Mouse (Mus musculus): Measurements from ENCODE around the gene Stau1.

Gene Stau1

DNA sequence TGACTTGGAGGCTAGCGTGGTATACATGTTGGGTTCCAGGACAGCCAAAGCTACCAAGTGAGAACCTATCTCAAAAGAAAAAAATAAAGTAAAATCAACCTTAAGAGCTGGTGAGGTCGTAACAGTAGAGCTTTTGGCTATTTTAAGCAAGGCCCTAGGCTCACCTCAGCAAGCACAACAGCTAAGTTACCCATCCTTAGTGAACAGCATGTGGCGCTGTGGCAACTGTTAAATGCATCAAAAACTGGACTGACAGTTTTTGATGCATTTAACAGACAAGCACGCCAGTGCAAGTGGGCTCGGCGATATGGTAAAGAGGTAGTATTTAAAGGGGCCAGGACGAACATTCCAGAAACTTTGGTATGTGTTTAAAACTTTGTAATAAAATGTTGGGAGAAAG is 5.2 kb downstream of the Stau1 start:
- no peak for DNase-seq (ENCODE audit: low read depth, low spot score)

DNA sequence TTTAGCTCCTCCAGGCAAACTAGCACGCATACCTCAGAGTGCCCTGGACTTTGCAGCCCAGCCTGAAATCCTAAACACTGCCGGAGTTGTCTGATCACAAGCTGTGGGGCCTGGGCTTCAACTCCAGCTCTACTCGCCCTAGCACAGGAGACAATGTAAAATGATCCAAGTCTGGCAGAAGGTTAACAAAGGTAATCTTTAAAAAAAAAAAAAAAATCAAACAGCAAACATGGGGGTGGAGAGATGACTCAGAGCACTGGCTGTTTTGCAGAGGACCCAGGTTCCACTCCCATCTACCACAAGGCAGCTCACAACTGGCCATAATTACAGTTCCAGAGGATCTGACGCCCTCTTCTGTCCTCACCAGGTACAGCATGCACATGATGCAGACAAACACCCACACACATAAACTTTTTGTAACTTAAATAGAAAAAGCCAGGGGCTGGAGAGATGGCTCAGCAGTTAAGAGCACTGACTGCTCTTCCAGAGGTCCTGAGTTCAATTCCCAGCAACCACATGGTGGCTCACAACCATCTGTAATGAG is 12.7 kb downstream of the Stau1 start:
- no peak for DNase-seq (ENCODE audit: low read depth, low spot score)

DNA sequence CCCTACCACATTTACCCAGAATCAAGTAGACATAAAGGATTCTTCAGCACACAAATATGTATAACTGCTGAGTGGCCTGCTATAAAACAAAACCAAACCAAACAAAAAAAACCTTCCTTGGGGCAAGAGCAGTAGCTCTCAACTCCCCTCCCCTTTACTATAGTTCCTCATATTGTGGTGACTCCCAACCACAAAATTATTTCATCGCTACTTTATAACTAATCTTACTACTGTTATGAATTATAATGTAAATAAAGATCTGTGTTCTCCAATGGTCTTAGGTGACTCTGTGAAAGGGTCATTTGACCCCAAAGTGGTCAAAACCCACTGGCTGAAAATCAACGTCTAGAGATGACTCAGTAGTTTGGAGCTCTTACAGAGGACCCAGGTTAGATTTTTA is 15.9 kb downstream of the Stau1 start:
- no peak for DNase-seq (ENCODE audit: low read depth, low spot score)

DNA sequence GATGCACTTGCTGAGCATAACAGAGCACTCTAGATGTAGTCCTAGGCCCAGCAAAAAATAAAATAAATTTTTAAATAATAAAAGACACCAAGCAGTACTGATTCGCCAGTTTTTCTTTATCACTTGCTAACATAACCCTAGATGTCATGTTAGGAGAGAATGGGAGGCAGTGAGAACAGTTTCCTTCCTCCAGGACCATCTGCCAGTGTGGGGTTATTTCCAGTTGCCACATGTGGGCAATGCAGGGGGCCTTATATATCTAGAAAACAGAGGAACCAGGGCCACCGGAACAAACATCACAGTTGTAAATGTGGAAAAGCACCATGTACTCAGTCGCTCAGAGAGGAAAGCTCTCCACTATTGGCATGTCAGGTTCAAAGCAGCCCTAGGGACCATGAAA is 18.6 kb downstream of the Stau1 start:
- DNase-seq (ENCODE audit: low read depth, low spot score), result no peak

DNA sequence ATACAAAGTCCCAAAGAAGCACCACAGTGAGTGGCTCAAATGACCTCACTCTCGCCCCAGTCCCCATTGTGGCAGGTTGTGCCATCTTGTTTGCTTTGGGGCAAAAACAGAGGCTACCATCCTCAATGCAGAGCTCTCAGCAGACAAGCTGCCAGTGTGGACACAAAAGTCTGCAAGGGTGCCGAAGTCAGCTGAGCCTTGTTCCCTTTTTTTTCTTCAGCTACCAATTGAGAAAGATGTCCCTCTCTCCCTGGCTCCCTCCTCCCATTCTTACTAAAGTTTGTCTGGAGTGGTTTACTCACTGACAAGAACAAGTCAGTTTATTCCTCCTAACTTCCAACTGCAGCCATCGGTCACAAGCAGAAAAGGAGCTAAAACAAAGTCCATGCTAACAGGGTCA is 19.7 kb downstream of the Stau1 start:
- DNase-seq (ENCODE audit: low read depth, low spot score), result no peak

DNA sequence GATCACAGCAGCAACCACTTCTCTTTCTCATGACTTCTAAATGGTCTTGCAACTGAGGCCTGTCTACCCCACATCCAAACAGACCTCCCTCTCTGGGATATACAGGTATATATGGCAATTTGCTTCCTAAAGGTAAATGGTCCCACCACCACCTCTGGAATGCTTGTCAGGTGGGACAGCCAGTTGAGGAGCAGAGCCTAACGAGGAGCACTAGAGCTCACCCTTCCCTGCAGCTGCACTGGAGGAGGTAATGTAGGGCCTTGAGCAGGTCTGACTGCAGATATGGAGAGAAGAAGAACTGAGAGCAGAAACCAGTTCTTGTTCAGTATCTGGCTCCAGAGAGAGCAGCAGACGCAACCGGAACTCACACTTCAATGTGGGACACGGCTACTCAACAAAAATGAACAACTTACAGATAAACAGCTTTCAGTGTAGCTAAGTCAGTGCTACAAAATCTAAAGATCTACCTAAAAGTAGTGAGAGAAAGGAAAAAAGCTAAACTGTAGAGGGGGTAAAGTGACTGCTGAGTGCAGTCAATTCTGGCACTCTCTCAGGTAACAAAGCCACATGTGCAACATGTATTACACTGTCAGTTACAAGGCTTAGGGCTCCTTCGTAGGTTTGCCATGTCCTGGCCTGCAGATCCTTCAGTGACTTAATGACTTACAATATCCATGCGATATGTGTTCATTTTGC is 21.8 kb downstream of the Stau1 start:
- no peak for DNase-seq (ENCODE audit: low read depth, low spot score)

DNA sequence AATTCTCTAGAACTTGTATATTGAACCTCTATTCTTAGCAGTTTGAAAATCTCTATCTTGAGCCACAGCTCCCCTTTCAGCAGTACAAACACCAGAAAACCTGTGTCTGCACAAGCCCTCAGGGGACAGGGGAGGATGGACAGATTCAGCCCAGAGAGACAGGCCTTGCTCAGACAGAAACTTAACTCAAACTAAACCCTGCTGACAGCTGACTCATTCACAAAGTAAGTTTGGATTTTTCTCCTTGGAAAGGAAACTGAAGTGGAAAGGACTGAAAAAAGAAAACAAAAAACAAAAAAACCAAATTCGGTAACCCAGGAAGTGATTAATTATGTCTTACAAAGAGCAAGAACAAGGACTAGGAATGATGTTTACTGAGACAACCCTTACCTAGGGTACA is 22.9 kb downstream of the Stau1 start:
- DNase-seq (ENCODE audit: low read depth, low spot score), result no peak

DNA sequence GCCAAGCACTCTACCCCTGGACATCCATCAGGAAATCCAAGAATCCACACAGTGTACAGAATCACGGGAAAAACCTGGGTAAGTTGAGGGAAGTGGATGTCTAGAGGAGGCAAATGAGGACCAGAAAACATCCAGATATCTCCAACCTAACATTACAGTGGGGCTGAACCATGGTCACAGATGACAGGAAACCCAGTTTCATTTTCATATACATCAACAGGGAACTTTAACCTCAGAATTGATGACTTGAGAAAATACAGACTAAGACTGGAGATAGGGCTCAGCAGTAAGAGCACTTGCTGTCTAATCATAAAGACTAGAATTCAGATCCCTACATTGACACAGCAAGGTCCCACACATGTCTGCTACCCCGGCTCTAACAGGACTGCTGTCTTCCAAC is 31.3 kb downstream of the Stau1 start:
- DNase-seq (ENCODE audit: low read depth, low spot score), result no peak

DNA sequence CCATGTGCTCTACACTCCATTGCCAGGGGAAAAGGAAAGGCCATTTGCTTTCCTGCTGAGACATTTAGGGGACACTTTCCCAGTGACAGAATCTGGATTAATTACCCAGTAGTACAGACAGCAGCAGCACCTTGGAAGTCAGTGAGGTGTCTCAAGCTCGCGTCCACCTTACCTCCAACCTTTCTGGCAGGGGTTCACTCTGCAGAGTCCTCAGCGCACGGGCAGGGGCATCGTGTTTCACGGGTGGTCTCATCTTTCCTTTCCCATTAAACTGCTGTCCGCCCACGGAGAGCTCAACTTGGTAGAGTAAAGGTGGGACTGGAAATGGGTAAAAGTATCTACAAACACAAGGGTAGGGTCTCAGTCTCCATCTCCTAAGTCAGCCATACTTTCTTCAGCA is 32.8 kb downstream of the Stau1 start:
- no peak for DNase-seq (ENCODE audit: low read depth, low spot score)

DNA sequence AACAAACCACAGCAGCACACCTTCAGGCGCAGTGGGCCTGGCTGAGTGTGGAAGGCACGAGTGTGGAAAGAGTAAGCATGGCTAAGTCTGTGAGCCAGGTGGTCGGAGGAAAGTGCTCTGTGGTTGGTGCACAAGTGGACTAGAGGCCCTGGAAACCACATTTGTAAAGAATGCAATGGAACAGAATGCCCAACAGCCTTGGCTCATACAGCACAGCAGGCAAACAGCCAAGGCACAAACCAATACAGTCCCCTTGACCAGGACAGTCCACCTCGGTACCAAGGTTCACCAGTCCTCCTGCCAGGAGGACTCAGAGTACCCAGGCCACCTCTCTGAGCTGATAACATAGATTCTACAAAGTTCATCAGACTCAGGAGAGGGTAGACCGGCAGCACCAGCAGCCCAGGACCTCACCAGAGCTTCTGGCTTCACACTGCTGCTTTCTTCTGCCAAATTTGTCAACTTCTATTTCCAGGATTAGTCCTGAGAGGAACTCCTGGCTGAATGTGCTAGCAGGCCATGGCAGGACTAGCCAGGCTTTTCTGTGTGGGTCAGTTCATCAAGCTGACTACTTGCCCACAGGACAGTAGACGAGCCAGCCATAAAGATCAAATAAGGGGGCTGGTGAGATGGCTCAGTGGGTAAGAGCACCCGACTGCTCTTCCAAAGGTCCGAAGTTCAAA is 35.3 kb downstream of the Stau1 start:
- DNase-seq (ENCODE audit: low read depth, low spot score), result peak; percentile 39

DNA sequence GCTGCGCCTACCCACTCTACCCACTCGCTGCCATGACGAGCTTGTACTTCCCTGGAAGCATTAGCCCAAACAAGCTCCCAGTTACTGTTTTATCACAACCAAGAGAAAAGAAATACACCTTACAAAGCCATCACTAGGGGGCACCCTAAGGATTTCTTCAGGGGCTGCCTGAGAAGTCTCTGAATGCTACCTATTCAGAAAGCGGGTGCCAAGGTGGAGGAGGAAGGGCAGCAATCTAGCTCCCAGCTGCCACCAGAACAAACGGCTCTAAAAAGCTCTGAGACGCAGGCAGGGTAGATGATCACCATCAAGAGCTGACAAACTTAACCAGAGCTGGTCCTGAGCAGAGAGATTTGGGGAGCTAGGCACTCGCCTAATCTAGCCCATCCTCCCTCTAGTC is 39.3 kb downstream of the Stau1 start:
- peak; percentile 51 for DNase-seq (ENCODE audit: low read depth, low spot score)

DNA sequence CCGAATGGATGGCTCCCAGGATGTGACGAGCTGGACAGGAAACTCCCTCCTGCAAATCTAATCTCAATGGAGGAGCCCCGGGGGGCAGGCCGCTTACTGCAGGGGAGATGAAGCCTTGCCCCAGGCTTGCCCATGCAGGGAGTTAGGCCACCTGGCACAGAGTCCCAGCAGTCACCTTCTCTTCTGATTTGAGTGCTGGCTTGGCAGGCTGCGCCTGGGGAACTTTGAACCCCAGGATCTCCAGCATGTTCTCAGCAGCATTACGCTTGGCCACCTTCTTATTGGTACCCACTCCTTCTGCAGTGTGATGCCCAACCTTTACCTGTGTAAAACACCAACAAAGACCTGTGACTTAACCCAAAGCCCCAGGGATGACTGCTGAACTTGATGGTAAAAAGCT is 43.9 kb downstream of the Stau1 start:
- no peak for DNase-seq (ENCODE audit: low read depth, low spot score)

DNA sequence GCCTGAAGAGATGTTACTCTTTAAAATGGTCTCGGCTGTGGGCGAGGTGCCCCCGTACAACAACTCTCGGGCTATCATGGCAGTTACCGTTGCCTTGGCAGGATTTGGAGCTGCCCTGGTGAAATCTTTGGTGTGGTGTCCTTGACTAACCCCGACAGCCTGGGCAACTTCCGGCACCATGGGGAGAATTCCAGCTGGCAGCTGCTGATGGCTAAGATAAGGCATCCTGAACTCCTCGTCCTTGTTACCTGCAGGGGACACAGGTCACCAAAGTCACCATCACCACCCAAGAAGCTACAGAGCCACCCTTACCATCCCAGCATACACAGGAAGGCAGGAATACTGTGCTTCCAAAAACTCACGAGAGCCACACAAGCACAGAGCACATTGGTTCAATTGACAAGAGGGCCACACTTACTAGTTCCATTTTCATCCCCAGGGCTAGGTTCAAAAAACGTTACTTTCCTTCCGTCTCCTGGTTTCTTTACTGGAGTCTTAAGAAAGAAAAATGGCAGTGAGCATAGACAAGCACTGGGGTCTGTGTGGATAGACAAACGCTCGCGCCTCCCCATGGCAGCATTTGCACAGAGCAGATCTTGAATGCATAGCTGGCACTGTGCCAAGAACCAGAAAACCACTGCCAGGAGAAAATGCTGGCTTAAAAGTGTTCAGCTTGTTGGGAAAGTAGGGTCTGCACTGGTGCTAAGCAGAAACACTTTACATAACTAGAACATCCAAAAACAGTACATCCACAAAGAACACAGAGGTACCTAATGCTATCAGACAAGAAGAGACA is 45.0 kb downstream of the Stau1 start:
- no peak for DNase-seq (ENCODE audit: low read depth, low spot score)

DNA sequence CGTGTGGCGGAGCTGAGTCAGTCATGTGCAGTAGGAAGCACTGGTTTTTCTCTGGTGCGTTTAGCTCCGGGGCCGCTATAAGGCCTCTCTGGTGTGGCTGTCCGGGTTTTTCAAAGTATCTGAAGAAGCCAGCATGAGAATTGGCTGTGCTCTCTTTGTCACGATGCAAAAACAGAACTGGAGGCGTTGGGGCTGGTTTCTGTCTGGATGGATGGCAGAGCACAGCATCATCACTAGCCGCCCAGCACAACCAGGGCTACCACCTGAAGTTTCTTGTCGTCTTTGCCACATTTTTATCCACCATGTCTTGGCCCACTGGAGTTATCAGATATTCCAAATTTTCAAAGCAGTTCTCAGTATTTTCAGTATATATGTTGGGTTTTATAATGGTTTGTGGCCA is 47.2 kb downstream of the Stau1 start:
- no peak for DNase-seq (ENCODE audit: low read depth, low spot score)

DNA sequence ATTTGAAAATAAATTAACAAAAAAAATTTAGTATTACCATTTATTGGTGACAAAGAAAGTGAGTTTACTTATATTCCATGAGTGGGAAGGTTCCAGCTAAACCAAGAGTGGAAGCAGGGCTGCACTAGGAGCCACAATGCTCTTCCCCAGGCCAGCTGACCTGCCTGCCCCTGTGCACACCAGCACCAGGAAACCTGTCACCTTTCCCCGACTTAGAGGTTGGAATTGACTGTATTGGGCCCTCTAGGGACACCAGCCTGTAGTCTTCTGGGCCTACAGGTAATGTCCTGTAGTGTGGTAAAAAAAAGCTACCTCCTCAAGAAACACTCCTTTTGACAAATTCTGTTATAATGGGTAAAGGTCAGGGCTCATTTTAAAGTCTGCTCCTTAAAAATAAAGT is 47.9 kb downstream of the Stau1 start:
- DNase-seq (ENCODE audit: low read depth, low spot score), result no peak

DNA sequence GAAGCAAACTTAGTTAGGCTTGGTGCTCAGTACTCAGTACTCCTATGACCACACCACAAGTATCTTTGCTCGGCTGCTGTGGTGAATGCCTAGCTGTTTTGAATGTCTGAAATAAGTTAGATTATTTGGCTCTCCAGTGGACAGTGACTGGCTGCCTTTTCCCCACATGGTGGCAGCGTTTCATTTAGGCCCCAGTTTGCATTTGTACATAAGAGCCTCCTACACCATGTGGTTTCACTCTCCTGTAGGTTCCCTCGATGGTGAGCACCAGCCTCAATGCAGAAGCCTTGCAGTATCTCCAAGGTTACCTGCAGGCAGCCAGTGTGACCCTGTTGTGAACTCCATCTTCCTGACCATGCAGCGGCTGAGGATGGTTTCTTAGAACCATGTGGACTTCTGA is 50.6 kb downstream of the Stau1 start:
- DNase-seq (ENCODE audit: low read depth, low spot score), result no peak

DNA sequence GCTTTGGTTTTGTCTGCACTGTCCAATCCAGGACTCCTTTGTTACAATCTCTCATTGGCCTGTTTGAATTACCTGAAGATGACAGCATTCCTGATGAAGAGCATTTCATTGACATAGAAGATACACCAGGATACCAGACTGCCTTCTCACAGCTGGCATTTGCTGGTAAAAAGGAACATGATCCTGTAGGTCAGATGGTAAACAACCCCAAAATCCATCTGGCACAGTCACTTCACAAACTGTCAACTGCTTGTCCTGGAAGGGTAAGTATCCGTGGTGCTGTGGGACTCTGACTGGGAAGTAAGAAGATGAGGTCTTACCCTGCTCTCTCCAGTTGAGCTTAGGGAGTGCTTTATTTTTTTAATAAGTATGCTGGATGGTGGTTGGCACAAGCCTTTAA is 51.8 kb downstream of the Stau1 start:
- peak; percentile 54 for DNase-seq (ENCODE audit: low read depth, low spot score)

DNA sequence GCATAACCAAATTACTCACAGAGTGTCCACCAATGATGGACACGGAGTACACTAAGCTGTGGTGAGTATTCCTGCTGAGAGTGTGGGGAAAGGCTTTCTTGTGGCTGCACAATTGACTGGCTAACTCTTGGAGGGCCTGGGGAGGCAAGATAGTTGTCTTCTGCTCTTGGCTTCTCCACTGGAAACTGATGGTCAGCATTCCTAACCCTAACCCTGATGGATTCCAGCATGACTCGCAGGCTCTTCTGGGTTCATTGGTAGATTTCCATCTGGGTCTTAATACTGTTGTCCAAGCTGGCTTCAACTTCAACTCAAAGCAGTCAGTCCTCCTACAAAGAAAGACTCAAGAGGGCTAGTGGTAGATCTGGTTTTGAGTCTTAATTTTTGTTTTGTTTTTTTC is 53.0 kb downstream of the Stau1 start:
- DNase-seq (ENCODE audit: low read depth, low spot score), result no peak

DNA sequence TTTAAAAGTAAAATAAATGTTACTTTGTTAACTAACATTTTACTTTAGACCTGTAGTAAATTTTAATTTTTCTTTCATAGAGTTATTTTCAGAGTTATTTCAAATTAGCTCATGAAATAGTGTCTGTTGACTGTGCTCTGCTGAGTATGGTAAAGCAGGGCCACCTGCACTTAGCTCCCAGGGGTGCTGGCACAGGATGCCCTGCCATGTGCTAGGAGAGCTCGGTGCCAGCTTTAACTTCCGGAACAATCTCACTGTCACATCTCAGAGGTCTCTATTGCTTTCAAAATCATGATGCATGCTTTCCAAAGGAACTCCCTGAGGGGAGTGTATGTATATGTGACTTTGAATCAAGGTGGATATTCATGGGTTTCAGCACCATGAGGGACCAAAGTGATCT is 59.9 kb downstream of the Stau1 start:
- no peak for DNase-seq (ENCODE audit: low read depth, low spot score)

DNA sequence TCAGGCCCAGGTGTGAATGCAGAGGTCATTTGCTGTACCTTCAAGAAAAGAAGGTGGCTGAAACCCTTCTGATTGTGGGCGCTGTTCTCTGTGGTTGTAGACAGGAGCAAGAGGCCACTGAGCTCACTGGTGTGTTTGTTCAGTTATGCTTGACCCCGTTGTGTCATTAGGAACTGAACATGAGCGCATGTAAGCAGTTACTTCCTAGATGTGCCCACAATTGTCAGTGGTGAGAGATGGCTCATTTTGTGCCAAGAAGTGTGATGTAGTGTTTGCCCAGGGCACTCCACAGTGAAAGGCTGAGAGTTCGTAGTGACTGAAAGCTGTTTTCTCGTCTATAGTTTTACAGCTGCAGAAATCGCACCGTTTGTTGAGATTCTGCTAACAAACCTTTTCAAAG is 60.5 kb downstream of the Stau1 start:
- no peak for DNase-seq (ENCODE audit: low read depth, low spot score)

DNA sequence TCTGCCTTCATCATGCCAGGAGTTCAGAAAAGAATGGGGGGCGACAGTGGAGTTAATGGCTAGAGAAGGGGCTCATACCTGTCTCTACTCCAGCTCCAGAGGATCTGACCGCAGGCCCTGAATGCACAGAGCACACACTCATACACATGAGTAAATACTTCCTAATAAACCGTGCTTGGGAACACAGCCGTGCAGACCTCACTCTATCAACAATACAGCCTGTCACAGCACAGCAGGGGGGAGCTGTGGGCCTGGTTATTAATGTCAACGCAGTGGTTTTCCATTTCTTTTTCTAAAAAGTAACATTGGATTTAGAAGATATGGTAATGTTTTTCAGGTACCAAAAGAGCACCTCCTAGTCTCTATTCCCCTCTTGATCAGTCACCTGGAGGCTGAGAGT is 61.7 kb downstream of the Stau1 start:
- no peak for DNase-seq (ENCODE audit: low read depth, low spot score)

DNA sequence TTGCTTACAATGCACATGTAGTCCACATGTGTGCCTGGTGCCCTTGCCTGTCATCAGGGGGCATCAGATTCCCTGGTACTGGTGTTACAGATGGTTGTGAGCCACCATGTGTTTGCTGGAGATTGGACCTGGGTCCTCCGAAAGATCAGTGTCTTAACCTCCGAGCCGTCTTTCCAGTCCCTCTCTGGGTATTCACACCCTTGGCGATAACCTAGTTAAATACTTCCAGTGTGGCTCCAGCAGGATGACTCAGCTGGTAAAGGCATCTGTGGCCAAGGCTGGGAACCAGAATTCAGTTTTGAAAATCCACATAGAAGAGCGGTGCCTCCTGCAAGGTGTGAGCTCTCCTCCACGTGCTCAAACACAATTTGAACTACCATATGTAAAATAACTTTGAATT is 62.2 kb downstream of the Stau1 start:
- DNase-seq (ENCODE audit: low read depth, low spot score), result no peak

DNA sequence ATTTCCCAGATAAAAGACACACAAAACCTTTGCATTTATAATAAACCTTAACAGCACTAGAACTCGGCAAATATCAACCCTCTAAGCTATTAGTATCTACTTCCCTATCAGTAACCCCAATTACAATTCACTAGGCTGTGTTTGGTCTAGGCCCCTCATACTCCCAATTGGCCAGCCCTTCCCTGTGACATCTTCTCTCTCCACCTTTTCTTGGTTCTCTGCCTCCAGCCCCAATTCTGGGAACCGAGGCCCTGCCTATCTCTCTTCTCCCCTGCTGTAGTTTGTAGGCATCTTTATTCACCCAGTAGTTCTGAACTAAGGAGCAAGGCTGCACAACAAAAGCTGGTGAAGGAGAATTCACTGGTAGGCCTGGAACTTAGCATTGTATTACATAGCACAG is 72.1 kb downstream of the Stau1 start:
- no peak for DNase-seq (ENCODE audit: low read depth, low spot score)
